Mouse (Mus musculus): Measurements from ENCODE around the gene Snd1.

DNA sequence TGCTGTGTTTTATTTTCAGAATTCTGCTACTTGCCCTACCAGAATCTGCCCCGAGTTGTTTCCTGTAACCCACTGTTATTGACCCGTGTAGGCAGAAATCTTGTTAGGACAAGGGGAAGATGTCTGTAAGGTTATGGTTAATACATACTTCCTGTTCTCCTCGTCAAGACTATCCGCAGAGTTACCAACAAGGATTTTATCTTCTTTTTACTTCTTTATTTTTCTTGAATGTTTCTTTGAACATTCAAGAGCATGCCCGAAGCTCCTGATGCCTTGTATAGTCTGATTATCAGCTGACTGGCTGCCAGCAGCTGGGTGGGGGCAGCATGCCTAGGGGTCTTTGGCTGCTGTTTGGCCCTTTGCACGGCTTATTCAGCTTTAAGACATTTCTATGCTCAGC, 93.0 kb downstream of the Snd1 start:
- no peak for TF ChIP-seq GATA1 (IDR thresholded peaks at IDR 0.05; ENCODE audit: borderline replicate concordance, low read length)
- no peak for TF ChIP-seq FLI1 (IDR thresholded peaks at IDR 0.05; ENCODE audit: low read length)
